Mouse (Mus musculus): ENCODE measurements around the gene Trib3. TPM values are rescaled to one million over a fixed set of nuclear protein-coding genes. Genes with fewer than 3 reads are reported as not detected.

The Trib3 gene
- polyA plus RNA-seq, 1 experiment from 2014 or later, result 1.4 TPM

DNA sequence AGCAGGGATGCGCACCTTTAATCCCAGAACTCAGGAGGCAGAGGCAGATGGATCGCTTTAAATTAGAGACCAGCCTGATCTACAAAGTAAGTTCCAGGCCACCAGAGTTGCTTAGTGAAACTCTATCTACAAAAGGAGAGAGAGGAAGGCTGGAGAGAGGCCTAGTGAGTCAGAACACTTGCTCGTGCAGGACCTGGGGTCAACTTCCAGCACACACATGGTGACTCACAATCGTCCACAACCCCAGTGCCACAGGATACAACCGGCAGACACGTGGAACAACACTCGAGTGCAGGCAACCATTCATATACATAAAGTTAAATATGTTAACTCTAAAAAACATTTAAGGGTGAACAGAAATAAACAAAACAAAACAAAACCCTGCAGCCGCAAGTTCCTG lies 17.2 kb downstream of the Trib3 start:
- DNase-seq (ENCODE audit: low spot score) (no peak), ATAC-seq (ENCODE audit: insufficient read depth, low FRiP score, low TSS enrichment) (no peak)
- H3K4me2 ChIP-seq (ENCODE audit: low read depth), result no peak overlapping the region
- H3K9ac ChIP-seq (ENCODE audit: low read length), result no peak overlapping the region
- 89% methylated on average over 8 of the region's 8 CpGs for WGBS
- no peak overlapping the region for H3K4me3 ChIP-seq (ENCODE audit: low read depth, low read length)
- peaks cover 6% of the 10 kb centered on the region for H3K4me1 ChIP-seq (ENCODE audit: control insufficient read depth, insufficient read depth, low read length)
- no peak overlapping the region for H3K27ac ChIP-seq (ENCODE audit: low read depth, low read length)
- no peaks in the 10 kb centered on the region for H3K27me3 ChIP-seq (ENCODE audit: control insufficient read depth, insufficient read depth, low read length)
- peaks cover 18% of the 10 kb centered on the region for H3K36me3 ChIP-seq (ENCODE audit: control insufficient read depth, insufficient read depth, low read length)
- H3K9me3 ChIP-seq (ENCODE audit: control insufficient read depth, low read length), result no peaks in the 10 kb centered on the region

DNA sequence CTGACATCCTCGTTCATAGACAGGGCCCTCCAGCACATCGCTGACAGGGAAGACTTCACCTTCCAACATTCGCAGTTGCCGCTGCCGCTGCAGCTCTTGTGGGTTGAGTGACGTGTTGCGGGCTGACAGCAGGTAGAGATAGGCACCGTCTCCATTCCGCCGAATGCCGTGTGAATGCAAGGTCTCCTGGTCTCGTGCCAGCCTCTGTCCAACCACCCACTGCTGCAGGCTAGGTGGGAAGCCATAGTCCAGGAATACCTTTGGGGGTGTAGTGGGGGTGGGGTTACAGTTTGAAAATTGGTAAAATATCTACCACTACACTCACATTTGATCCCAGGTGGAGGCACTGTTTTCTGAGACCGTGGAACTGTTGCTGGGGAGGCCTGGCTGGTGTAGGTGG lies 17.7 kb downstream of the Trib3 start:
- Histone ChIP-seq H3K4me2 (ENCODE audit: low read depth) (no peak overlapping the region), H3K36me3 (ENCODE audit: control insufficient read depth, insufficient read depth, low read length) (peaks cover 18% of the 10 kb centered on the region), H3K9me3 (ENCODE audit: control insufficient read depth, low read length) (no peaks in the 10 kb centered on the region), H3K27me3 (ENCODE audit: control insufficient read depth, insufficient read depth, low read length) (no peaks in the 10 kb centered on the region), H3K27ac (ENCODE audit: low read depth, low read length) (no peak overlapping the region), H3K4me1 (ENCODE audit: control insufficient read depth, insufficient read depth, low read length) (0 out of 2 replicates have a peak, but pooled peaks cover 2% of the 10 kb centered on the region), H3K4me3 (ENCODE audit: low read depth, low read length) (no peak overlapping the region), H3K9ac (ENCODE audit: low read length) (no peak overlapping the region)
- no peak for ATAC-seq (ENCODE audit: insufficient read depth, low FRiP score, low TSS enrichment)
- WGBS, result 93% methylated on average over 13 of the region's 13 CpGs
- DNase-seq (ENCODE audit: low spot score), result no peak

DNA sequence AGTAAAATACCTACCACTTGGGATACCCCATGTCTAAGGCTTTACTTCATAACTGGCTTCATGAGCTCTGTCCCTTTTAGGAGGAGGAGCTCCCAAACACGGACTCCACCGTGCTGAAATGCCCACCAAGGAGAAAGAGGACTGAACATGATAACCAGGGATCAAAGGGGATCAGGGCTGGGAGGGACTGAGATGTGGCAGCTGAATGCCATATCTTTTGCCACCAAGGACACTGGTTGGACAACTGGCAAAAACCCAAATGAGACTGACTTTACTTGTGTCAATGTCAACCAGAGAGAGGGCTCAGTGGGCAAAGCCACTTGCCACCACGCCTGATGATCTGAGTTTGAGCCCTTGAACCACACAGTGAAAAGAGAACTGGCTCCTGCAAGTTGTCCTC lies 19.0 kb downstream of the Trib3 start:
- Histone ChIP-seq H3K4me2 (ENCODE audit: low read depth) (no peak overlapping the region), H3K27me3 (ENCODE audit: control insufficient read depth, insufficient read depth, low read length) (no peaks in the 10 kb centered on the region), H3K4me1 (ENCODE audit: control insufficient read depth, insufficient read depth, low read length) (no peaks in the 10 kb centered on the region), H3K36me3 (ENCODE audit: control insufficient read depth, insufficient read depth, low read length) (peaks cover 18% of the 10 kb centered on the region), H3K27ac (ENCODE audit: low read depth, low read length) (no peak overlapping the region), H3K9me3 (ENCODE audit: control insufficient read depth, low read length) (no peaks in the 10 kb centered on the region), H3K9ac (ENCODE audit: low read length) (no peak overlapping the region), H3K4me3 (ENCODE audit: low read depth, low read length) (no peak overlapping the region)
- no peak for DNase-seq (ENCODE audit: low spot score)
- 93% methylated on average over 3 of the region's 3 CpGs for WGBS
- no peak for ATAC-seq (ENCODE audit: insufficient read depth, low FRiP score, low TSS enrichment)

DNA sequence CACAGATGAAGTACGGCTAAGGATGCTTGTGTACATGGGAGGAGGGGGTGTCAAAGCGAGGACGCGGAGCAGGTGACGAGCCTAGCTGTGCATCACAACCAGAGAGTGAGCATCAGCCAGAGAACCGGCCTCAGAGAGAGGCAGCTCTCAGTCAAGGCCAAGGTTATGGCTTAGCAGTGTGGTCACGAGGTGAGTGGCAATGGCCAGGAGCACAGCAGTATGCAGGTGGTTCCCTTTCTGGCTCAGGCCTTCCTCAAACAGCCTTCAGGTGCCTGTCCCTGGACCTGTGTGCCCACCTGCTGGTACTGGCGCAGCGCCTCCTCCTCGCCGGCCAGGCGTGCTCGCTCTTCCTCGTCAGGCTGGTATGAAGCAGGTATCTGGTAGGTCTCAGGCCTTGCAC lies 19.9 kb downstream of the Trib3 start:
- no peak overlapping the region for H3K4me2 ChIP-seq (ENCODE audit: low read depth)
- peaks cover 16% of the 10 kb centered on the region for H3K36me3 ChIP-seq (ENCODE audit: control insufficient read depth, insufficient read depth, low read length)
- ATAC-seq (ENCODE audit: insufficient read depth, low FRiP score, low TSS enrichment) (no peak), DNase-seq (ENCODE audit: low spot score) (no peak)
- no peak overlapping the region for H3K9ac ChIP-seq (ENCODE audit: low read length)
- no peak overlapping the region for H3K27ac ChIP-seq (ENCODE audit: low read depth, low read length)
- WGBS, result 92% methylated on average over 14 of the region's 14 CpGs
- no peaks in the 10 kb centered on the region for H3K9me3 ChIP-seq (ENCODE audit: control insufficient read depth, low read length)
- H3K4me3 ChIP-seq (ENCODE audit: low read depth, low read length), result no peak overlapping the region
- H3K4me1 ChIP-seq (ENCODE audit: control insufficient read depth, insufficient read depth, low read length), result no peaks in the 10 kb centered on the region
- no peaks in the 10 kb centered on the region for H3K27me3 ChIP-seq (ENCODE audit: control insufficient read depth, insufficient read depth, low read length)

DNA sequence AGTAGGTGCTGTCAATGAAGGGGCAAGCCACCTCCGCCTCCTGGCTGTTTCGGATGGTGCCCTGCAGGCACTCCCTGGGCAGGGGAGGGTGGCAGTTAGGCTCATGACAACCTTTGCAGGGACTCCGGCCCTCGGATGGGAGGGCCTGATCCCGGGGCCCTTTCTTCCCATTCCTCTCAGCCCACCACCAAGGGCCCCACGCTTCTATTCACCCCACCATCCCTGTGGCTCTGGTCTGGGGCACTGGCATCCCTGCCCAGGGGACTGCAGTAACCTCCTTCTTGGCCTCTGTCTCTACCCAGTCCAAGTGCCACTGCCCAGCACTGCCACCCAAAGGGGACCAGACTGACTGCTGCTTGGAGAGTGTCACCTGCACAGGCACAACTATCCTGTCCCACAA lies 21.6 kb downstream of the Trib3 start:
- peaks cover 22% of the 10 kb centered on the region for H3K36me3 ChIP-seq (ENCODE audit: control insufficient read depth, insufficient read depth, low read length)

DNA sequence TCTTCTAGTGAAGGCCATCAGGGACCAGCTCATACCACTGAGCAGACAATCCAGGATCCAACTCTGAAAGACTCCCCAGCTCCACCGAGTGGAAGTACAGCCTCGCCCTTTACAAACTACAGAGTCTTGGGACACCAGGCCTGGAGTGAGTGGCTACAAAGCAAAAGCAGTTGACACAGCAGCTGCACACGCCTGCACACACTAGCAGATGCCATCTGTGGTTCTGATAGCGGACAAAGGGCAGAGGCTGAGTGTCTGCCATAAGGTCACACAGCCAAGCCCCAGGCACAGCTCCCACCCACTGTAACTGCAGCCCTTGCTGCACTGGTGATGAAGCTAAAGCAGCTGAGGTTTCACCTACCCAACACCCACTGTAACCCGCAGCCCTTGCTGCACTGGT lies 22.3 kb downstream of the Trib3 start:
- Histone ChIP-seq H3K9ac (ENCODE audit: low read length) (no peak overlapping the region), H3K36me3 (ENCODE audit: control insufficient read depth, insufficient read depth, low read length) (peaks cover 24% of the 10 kb centered on the region), H3K27ac (ENCODE audit: low read depth, low read length) (no peak overlapping the region), H3K9me3 (ENCODE audit: control insufficient read depth, low read length) (no peaks in the 10 kb centered on the region), H3K4me2 (ENCODE audit: low read depth) (no peak overlapping the region), H3K27me3 (ENCODE audit: control insufficient read depth, insufficient read depth, low read length) (no peaks in the 10 kb centered on the region), H3K4me1 (ENCODE audit: control insufficient read depth, insufficient read depth, low read length) (no peaks in the 10 kb centered on the region), H3K4me3 (ENCODE audit: low read depth, low read length) (no peak overlapping the region)
- DNase-seq (ENCODE audit: low spot score), result no peak
- WGBS, result 86% methylated on average over 5 of the region's 5 CpGs
- no peak for ATAC-seq (ENCODE audit: insufficient read depth, low FRiP score, low TSS enrichment)

More for the DNA sequence above, 21.6 kb downstream of the Trib3 start:
- H3K27ac ChIP-seq (ENCODE audit: low read depth, low read length), result no peak overlapping the region
- DNase-seq (ENCODE audit: low spot score) (no peak), ATAC-seq (ENCODE audit: insufficient read depth, low FRiP score, low TSS enrichment) (no peak)
- no peaks in the 10 kb centered on the region for H3K27me3 ChIP-seq (ENCODE audit: control insufficient read depth, insufficient read depth, low read length)
- no peak overlapping the region for H3K4me3 ChIP-seq (ENCODE audit: low read depth, low read length)
- 94% methylated on average over 6 of the region's 6 CpGs for WGBS
- H3K4me1 ChIP-seq (ENCODE audit: control insufficient read depth, insufficient read depth, low read length), result no peaks in the 10 kb centered on the region
- H3K9me3 ChIP-seq (ENCODE audit: control insufficient read depth, low read length), result no peaks in the 10 kb centered on the region
- no peak overlapping the region for H3K4me2 ChIP-seq (ENCODE audit: low read depth)
- no peak overlapping the region; the same call in 1 of the 2 replicates for H3K9ac ChIP-seq (ENCODE audit: low read length)

DNA sequence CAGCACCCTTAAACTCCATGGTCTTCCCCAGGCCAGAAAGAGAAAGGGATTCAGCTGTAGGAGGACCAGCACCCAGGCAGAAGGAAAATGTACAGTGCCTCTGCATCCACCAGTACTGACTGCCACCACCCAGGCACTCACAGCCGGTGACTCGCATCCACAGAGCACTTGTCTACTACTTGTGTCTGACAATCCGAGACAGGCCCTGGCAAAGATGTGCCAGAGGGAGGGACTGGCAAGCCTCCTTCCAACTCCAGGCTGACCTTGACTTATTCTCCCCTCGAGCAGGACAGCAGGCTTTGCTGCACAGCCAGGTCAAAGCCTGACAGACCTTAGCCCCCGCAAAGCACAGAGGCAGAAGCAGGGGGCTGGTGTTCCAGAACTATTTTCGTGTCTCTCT lies 26.8 kb downstream of the Trib3 start:
- Histone ChIP-seq H3K4me3 (ENCODE audit: low read depth, low read length) (no peak overlapping the region), H3K4me2 (ENCODE audit: low read depth) (no peak overlapping the region), H3K36me3 (ENCODE audit: control insufficient read depth, insufficient read depth, low read length) (peaks cover 12% of the 10 kb centered on the region), H3K4me1 (ENCODE audit: control insufficient read depth, insufficient read depth, low read length) (no peaks in the 10 kb centered on the region), H3K27ac (ENCODE audit: low read depth, low read length) (no peak overlapping the region), H3K9ac (ENCODE audit: low read length) (no peak overlapping the region), H3K9me3 (ENCODE audit: control insufficient read depth, low read length) (no peaks in the 10 kb centered on the region), H3K27me3 (ENCODE audit: control insufficient read depth, insufficient read depth, low read length) (no peaks in the 10 kb centered on the region)
- ATAC-seq (ENCODE audit: insufficient read depth, low FRiP score, low TSS enrichment) (no peak), DNase-seq (ENCODE audit: low spot score) (no peak)
- 87% methylated on average over 6 of the region's 6 CpGs for WGBS

DNA sequence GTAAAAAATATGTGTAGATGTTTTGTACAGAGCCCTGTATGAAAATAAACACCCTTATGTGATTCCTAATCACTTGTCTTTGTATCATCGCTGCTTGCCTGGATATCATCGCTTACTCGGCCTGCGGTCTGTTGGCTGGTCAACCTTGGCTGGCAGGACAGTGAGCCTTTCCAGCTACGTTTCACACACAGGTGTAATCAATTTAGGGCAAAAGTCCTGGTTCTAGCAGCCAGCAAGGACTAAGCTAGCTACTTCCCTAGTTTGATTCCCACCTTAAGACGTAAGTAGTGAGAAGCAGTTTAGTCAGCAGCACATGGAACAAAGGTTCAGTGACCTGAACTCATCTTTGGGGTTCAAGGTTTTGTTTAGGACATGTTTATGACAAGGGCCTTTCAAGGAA lies 29.9 kb downstream of the Trib3 start:
- Histone ChIP-seq H3K4me2 (ENCODE audit: low read depth) (no peak overlapping the region), H3K4me1 (ENCODE audit: control insufficient read depth, insufficient read depth, low read length) (no peaks in the 10 kb centered on the region), H3K9me3 (ENCODE audit: control insufficient read depth, low read length) (no peaks in the 10 kb centered on the region), H3K27ac (ENCODE audit: low read depth, low read length) (no peak overlapping the region), H3K4me3 (ENCODE audit: low read depth, low read length) (no peak overlapping the region), H3K36me3 (ENCODE audit: control insufficient read depth, insufficient read depth, low read length) (peaks cover 19% of the 10 kb centered on the region), H3K9ac (ENCODE audit: low read length) (no peak overlapping the region), H3K27me3 (ENCODE audit: control insufficient read depth, insufficient read depth, low read length) (no peaks in the 10 kb centered on the region)
- WGBS, result 92% methylated on average over 6 of the region's 6 CpGs
- no peak for ATAC-seq (ENCODE audit: insufficient read depth, low FRiP score, low TSS enrichment)
- DNase-seq (ENCODE audit: low spot score), result no peak

DNA sequence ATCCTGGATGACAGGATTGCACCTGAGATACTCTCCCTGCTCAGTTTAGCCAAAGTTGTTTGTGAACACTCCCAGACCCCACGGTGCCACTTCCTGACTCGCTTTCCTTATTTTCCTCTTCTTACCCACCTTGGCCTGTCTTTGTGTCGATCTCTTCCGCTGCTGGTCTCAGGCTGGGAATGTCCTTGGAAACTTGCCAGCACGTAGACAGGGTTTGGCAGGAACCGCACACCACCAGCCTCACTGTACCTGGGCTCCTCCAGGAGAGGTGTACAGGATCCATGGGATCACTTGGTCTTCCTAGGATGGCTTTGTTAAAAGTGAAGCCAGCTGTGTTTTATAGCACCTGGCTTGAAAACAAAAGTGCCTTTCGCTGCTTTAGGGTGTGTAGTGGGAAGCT lies 30.8 kb downstream of the Trib3 start:
- 94% methylated on average over 7 of the region's 7 CpGs for WGBS
- H3K4me2 ChIP-seq (ENCODE audit: low read depth), result no peak overlapping the region
- no peak for ATAC-seq (ENCODE audit: insufficient read depth, low FRiP score, low TSS enrichment)
- DNase-seq (ENCODE audit: low spot score), result no peak
- H3K9me3 ChIP-seq (ENCODE audit: control insufficient read depth, low read length), result no peaks in the 10 kb centered on the region
- peaks cover 19% of the 10 kb centered on the region for H3K36me3 ChIP-seq (ENCODE audit: control insufficient read depth, insufficient read depth, low read length)
- H3K4me1 ChIP-seq (ENCODE audit: control insufficient read depth, insufficient read depth, low read length), result no peaks in the 10 kb centered on the region
- no peak overlapping the region for H3K9ac ChIP-seq (ENCODE audit: low read length)
- no peaks in the 10 kb centered on the region for H3K27me3 ChIP-seq (ENCODE audit: control insufficient read depth, insufficient read depth, low read length)
- H3K4me3 ChIP-seq (ENCODE audit: low read depth, low read length), result no peak overlapping the region
- H3K27ac ChIP-seq (ENCODE audit: low read depth, low read length), result no peak overlapping the region
